Mouse (Mus musculus): ENCODE measurements around the gene Atp13a5. TPM values are rescaled to one million over a fixed set of nuclear protein-coding genes. Genes with fewer than 3 reads are reported as not detected.

Gene Atp13a5
- polyA plus RNA-seq, 1 experiment from 2014 or later, result 0.08 TPM

- Histone ChIP-seq H3K9ac (ENCODE audit: low read depth, low read length) (no peak overlapping the region), H3K27me3 (ENCODE audit: control insufficient read depth, insufficient read depth, low read length) (no peaks in the 10 kb centered on the region), H3K4me3 (ENCODE audit: low read depth, low read length) (no peak overlapping the region), H3K4me1 (replicated peaks; ENCODE audit: control insufficient read depth, insufficient read depth, low read length) (no peaks in the 10 kb centered on the region), H3K36me3 (ENCODE audit: control insufficient read depth, insufficient read depth, low read length) (no peaks in the 10 kb centered on the region), H3K9me3 (ENCODE audit: control insufficient read depth, low read length) (no peaks in the 10 kb centered on the region), H3K27ac (ENCODE audit: low read depth, low read length) (no peak overlapping the region), H3K4me2 (replicated peaks; ENCODE audit: low read depth, low read length) (no peak overlapping the region)
- WGBS, result 66% methylated on average over 3 of the region's 3 CpGs
- ATAC-seq (ENCODE audit: low FRiP score) (no peak), DNase-seq (ENCODE audit: low spot score) (no peak)
Measured at GRCm38 (mm10) chr16:29327910-29328309, 50.6 kb downstream of the Atp13a5 start.

DNA sequence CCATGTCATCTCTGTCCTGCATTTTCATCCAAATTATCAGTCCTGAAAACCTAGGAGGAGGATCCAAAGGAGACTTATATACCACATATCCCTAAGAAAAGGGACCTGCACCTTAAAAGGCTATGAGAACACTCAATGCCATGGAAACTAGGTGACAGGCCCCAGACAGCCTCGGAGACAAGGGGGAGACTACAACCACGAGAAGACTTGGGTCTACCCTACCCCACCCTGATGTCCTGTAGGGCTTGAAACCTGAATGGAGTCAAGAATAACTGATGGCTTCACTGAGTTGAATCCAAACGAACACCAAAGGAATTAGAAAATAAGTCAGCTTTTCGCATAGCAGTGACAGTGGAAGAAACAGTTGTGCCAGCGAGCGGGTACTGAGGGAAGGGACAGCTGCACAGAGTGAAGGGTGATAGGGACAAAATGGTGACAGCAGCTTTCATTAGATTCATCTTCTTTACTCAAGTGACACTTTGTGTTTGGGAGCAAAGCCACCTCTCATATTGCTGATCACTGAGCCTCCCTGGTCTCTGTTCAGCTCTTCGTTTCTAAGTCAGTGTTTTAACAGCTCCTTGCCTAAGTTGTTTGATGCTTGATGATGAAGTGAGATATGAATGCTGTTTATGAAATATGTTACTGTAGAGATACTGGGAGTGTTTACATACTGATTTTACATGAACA lies 53.2 kb downstream of the Atp13a5 start:
- no peak overlapping the region for H3K9ac ChIP-seq (ENCODE audit: low read depth, low read length)
- no peak overlapping the region for H3K4me2 ChIP-seq (replicated peaks; ENCODE audit: low read depth, low read length)
- H3K27ac ChIP-seq (ENCODE audit: low read depth, low read length), result no peak overlapping the region
- DNase-seq (ENCODE audit: low spot score) (no peak), ATAC-seq (ENCODE audit: low FRiP score) (no peak)
- no peak overlapping the region for H3K4me3 ChIP-seq (ENCODE audit: low read depth, low read length)
- H3K27me3 ChIP-seq (ENCODE audit: control insufficient read depth, insufficient read depth, low read length), result no peaks in the 10 kb centered on the region
- no peaks in the 10 kb centered on the region for H3K4me1 ChIP-seq (replicated peaks; ENCODE audit: control insufficient read depth, insufficient read depth, low read length)
- H3K36me3 ChIP-seq (ENCODE audit: control insufficient read depth, insufficient read depth, low read length), result no peaks in the 10 kb centered on the region
- 84% methylated on average over 7 of the region's 7 CpGs for WGBS
- no peaks in the 10 kb centered on the region for H3K9me3 ChIP-seq (ENCODE audit: control insufficient read depth, low read length)

DNA sequence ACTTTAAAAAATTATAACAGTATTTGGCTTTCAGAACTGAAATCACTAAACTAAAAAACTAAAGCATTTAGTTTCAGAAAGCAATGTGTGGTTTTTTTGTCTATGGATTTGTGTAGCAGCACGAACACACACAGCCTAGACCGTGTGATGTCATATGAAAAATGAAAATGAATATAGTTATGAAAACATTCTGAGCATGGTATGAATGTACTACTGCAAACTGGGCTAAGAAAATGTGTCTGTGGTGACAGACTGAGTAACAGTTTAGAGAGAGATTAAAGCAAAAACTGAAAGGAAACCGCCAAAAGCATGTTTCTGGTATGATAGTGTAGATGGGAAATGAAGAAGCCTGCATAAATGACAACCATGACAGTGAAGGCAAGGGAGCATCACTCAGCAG lies 57.8 kb downstream of the Atp13a5 start:
- DNase-seq (ENCODE audit: low spot score) (no peak), ATAC-seq (ENCODE audit: low FRiP score) (no peak)
- Histone ChIP-seq H3K4me1 (replicated peaks; ENCODE audit: control insufficient read depth, insufficient read depth, low read length) (no peaks in the 10 kb centered on the region), H3K27me3 (ENCODE audit: control insufficient read depth, insufficient read depth, low read length) (no peaks in the 10 kb centered on the region), H3K9me3 (ENCODE audit: control insufficient read depth, low read length) (no peaks in the 10 kb centered on the region), H3K27ac (ENCODE audit: low read depth, low read length) (no peak overlapping the region), H3K4me3 (ENCODE audit: low read depth, low read length) (no peak overlapping the region), H3K36me3 (ENCODE audit: control insufficient read depth, insufficient read depth, low read length) (no peaks in the 10 kb centered on the region), H3K9ac (ENCODE audit: low read depth, low read length) (no peak overlapping the region), H3K4me2 (replicated peaks; ENCODE audit: low read depth, low read length) (no peak overlapping the region)
- WGBS, result 88% methylated on average over 3 of the region's 3 CpGs

DNA sequence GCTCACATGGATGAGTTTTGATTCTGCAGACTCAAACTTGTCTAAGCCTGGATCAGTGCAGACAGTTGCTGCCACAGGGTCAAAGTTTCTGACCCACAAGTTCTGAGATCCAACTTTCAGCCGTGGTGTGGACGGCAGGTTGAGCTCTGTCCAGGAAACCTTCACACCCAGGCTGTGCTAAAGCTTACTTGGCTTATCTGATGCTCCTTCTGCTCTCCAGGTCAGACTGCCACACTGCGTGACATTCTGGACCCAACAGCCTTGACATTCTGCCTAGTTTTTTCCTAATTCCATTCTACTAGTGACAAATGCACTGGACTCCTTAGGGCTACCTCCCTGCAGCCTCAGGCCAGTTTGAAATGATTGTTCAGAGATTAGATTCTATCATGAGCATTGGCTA lies 63.1 kb downstream of the Atp13a5 start:
- no peaks in the 10 kb centered on the region for H3K4me1 ChIP-seq (replicated peaks; ENCODE audit: control insufficient read depth, insufficient read depth, low read length)
- no peak overlapping the region for H3K4me2 ChIP-seq (replicated peaks; ENCODE audit: low read depth, low read length)
- no peak overlapping the region for H3K9ac ChIP-seq (ENCODE audit: low read depth, low read length)
- DNase-seq (ENCODE audit: low spot score), result no peak
- WGBS, result 81% methylated on average over 3 of the region's 3 CpGs
- no peaks in the 10 kb centered on the region for H3K36me3 ChIP-seq (ENCODE audit: control insufficient read depth, insufficient read depth, low read length)
- H3K27ac ChIP-seq (ENCODE audit: low read depth, low read length), result no peak overlapping the region
- no peak overlapping the region for H3K4me3 ChIP-seq (ENCODE audit: low read depth, low read length)
- no peaks in the 10 kb centered on the region for H3K27me3 ChIP-seq (ENCODE audit: control insufficient read depth, insufficient read depth, low read length)
- no peaks in the 10 kb centered on the region for H3K9me3 ChIP-seq (ENCODE audit: control insufficient read depth, low read length)
- ATAC-seq (ENCODE audit: low FRiP score), result no peak

DNA sequence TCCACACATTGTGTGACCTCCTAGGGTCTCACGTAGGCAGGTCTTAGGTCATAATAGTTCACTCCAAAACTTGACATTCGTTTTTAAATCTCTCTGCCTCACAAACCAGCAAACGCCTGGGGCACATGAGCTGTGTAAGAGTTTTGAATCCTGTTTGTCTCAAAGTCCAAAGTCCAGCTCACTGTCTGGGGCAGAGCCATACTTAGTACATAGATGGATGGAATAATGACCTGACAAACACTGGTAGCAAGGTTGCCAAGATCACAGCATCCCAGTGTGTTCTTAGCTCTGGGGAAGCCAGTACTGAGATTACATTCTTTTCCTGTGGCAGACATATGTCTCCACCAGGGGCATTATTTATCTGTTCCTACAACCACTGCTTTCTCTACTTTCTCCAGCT lies 63.5 kb downstream of the Atp13a5 start:
- 88% methylated on average over 3 of the region's 3 CpGs for WGBS

GRCm38 (mm10) chr16:29297555-29298021 lies 80.9 kb downstream of the Atp13a5 start:
- ATAC-seq (ENCODE audit: low FRiP score) (no peak; the same call in 1 of the 2 replicates), DNase-seq (ENCODE audit: low spot score) (peak; percentile 2)

More for the DNA sequence above, 63.5 kb downstream of the Atp13a5 start:
- no peak overlapping the region for H3K27ac ChIP-seq (ENCODE audit: low read depth, low read length)
- H3K9ac ChIP-seq (ENCODE audit: low read depth, low read length), result no peak overlapping the region
- no peak for ATAC-seq (ENCODE audit: low FRiP score)
- H3K4me1 ChIP-seq (replicated peaks; ENCODE audit: control insufficient read depth, insufficient read depth, low read length), result no peaks in the 10 kb centered on the region
- DNase-seq (ENCODE audit: low spot score), result no peak
- H3K27me3 ChIP-seq (ENCODE audit: control insufficient read depth, insufficient read depth, low read length), result no peaks in the 10 kb centered on the region
- no peaks in the 10 kb centered on the region for H3K9me3 ChIP-seq (ENCODE audit: control insufficient read depth, low read length)
- H3K36me3 ChIP-seq (ENCODE audit: control insufficient read depth, insufficient read depth, low read length), result no peaks in the 10 kb centered on the region
- H3K4me2 ChIP-seq (replicated peaks; ENCODE audit: low read depth, low read length), result no peak overlapping the region
- no peak overlapping the region for H3K4me3 ChIP-seq (ENCODE audit: low read depth, low read length)

DNA sequence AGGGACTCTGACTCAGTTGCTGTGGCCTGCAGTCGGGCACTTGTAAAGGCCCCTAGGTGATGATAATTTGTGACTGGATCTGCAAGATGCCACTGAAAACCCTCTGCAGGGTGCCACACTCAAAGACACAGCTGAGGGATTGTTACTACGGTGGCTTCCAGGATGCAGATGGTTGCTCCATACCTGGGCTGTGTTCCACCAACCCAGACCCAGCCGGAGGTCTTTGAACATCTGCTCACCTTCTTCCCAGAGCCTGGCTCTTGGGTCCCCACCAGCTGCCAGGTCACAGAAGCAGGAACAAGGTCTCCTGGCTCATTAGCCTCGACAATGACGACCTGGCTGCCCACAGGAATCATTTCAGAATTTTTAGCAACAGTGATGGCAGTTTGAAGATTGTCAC lies 97.8 kb downstream of the Atp13a5 start:
- H3K4me3 ChIP-seq (ENCODE audit: low read depth, low read length), result no peak overlapping the region
- no peak overlapping the region for H3K4me2 ChIP-seq (replicated peaks; ENCODE audit: low read depth, low read length)
- no peaks in the 10 kb centered on the region for H3K36me3 ChIP-seq (ENCODE audit: control insufficient read depth, insufficient read depth, low read length)
- no peaks in the 10 kb centered on the region for H3K9me3 ChIP-seq (ENCODE audit: control insufficient read depth, low read length)
- no peaks in the 10 kb centered on the region for H3K27me3 ChIP-seq (ENCODE audit: control insufficient read depth, insufficient read depth, low read length)
- no peak for DNase-seq (ENCODE audit: low spot score)
- no peak overlapping the region for H3K27ac ChIP-seq (ENCODE audit: low read depth, low read length)
- no peaks in the 10 kb centered on the region for H3K4me1 ChIP-seq (replicated peaks; ENCODE audit: control insufficient read depth, insufficient read depth, low read length)
- no peak for ATAC-seq (ENCODE audit: low FRiP score)
- WGBS, result 88% methylated on average over 5 of the region's 5 CpGs
- no peak overlapping the region for H3K9ac ChIP-seq (ENCODE audit: low read depth, low read length)

More at GRCm38 (mm10) chr16:29297555-29298021, 80.9 kb downstream of the Atp13a5 start:
- H3K27ac ChIP-seq (ENCODE audit: low read depth, low read length), result no peak overlapping the region
- no peaks in the 10 kb centered on the region for H3K9me3 ChIP-seq (ENCODE audit: control insufficient read depth, low read length)
- no peak overlapping the region for H3K4me2 ChIP-seq (replicated peaks; ENCODE audit: low read depth, low read length)
- no peaks in the 10 kb centered on the region for H3K36me3 ChIP-seq (ENCODE audit: control insufficient read depth, insufficient read depth, low read length)
- H3K4me3 ChIP-seq (ENCODE audit: low read depth, low read length), result no peak overlapping the region
- no peaks in the 10 kb centered on the region for H3K4me1 ChIP-seq (replicated peaks; ENCODE audit: control insufficient read depth, insufficient read depth, low read length)
- no peaks in the 10 kb centered on the region for H3K27me3 ChIP-seq (ENCODE audit: control insufficient read depth, insufficient read depth, low read length)
- WGBS, result 70% methylated on average over 9 of the region's 9 CpGs
- H3K9ac ChIP-seq (ENCODE audit: low read depth, low read length), result no peak overlapping the region

DNA sequence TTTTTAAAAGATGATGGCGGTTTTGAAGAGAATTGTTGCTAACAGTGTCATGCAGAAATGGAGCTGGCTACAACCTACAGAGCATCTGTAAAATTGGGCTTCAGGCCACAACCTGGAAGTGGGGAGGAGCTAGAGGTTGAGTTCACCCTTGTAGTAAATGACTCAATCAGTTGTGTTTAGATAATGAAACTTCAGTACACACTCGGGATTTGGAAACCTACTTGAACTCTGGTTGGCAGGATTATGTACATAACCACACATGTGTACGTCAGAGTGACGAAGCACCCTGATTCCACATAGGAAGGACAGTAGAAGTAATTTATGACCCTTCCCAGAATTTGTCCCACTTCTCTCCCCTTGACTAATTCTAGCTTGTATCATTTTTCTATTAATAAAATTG lies 124.2 kb downstream of the Atp13a5 start:
- ATAC-seq (ENCODE audit: low FRiP score), result no peak
- no peak overlapping the region for H3K27ac ChIP-seq (ENCODE audit: low read depth, low read length)
- H3K9ac ChIP-seq (ENCODE audit: low read depth, low read length), result no peak overlapping the region
- no peaks in the 10 kb centered on the region for H3K36me3 ChIP-seq (ENCODE audit: control insufficient read depth, insufficient read depth, low read length)
- H3K27me3 ChIP-seq (ENCODE audit: control insufficient read depth, insufficient read depth, low read length), result no peaks in the 10 kb centered on the region
- H3K9me3 ChIP-seq (ENCODE audit: control insufficient read depth, low read length), result no peaks in the 10 kb centered on the region
- no peak overlapping the region for H3K4me2 ChIP-seq (replicated peaks; ENCODE audit: low read depth, low read length)
- H3K4me3 ChIP-seq (ENCODE audit: low read depth, low read length), result no peak overlapping the region
- 89% methylated on average over 4 of the region's 4 CpGs for WGBS
- DNase-seq (ENCODE audit: low spot score), result no peak
- no peaks in the 10 kb centered on the region for H3K4me1 ChIP-seq (replicated peaks; ENCODE audit: control insufficient read depth, insufficient read depth, low read length)

DNA sequence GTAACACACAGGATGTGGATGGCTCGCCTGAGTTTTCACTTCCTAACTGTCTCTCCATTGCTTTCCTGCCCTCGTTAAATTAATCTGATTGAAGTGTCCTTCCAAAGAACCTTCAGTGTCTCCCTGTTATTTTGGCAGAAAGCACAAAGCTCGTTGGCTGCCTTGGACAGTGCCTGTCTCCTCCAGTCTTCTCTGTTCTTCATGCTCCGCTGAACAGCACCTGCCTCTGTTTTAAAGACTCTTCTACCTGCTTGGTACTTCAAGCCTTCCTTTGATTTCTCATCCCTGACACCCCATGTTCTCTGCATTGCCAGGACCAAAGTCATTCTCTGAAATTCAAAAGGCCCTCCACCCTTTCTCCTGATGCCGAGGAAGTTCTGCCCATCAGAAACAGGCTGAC lies 142.6 kb downstream of the Atp13a5 start:
- H3K27me3 ChIP-seq (ENCODE audit: control insufficient read depth, insufficient read depth, low read length), result no peaks in the 10 kb centered on the region
- no peaks in the 10 kb centered on the region for H3K9me3 ChIP-seq (ENCODE audit: control insufficient read depth, low read length)
- H3K9ac ChIP-seq (ENCODE audit: low read depth, low read length), result no peak overlapping the region
- H3K4me3 ChIP-seq (ENCODE audit: low read depth, low read length), result no peak overlapping the region
- H3K36me3 ChIP-seq (ENCODE audit: control insufficient read depth, insufficient read depth, low read length), result no peaks in the 10 kb centered on the region
- no peak for ATAC-seq (ENCODE audit: low FRiP score)
- H3K27ac ChIP-seq (ENCODE audit: low read depth, low read length), result no peak overlapping the region
- WGBS, result 87% methylated on average over 5 of the region's 5 CpGs
- DNase-seq (ENCODE audit: low spot score), result no peak
- H3K4me2 ChIP-seq (replicated peaks; ENCODE audit: low read depth, low read length), result no peak overlapping the region
- H3K4me1 ChIP-seq (replicated peaks; ENCODE audit: control insufficient read depth, insufficient read depth, low read length), result no peaks in the 10 kb centered on the region

Measured in hindbrain, embryonic 11.5 days (tissue).